ENCODE assay signal across 9 mouse cellular contexts in genomic region chr4:53263776-53264175, GRCm38 (mm10).
A peak's percentile ranks its signal among the peaks of the same experiment; 100 is the strongest.
DNase-seq lines count a peak whose midpoint lies in the region; ATAC-seq and TF ChIP-seq lines count a peak whose summit lies in the region.
"Had no signal": no experiment of that assay in that cellular context is flagged by ENCODE, and none has a peak within 500 bp of the region (broad histone marks: within the 10 kb centered on the region; RNA-seq: fewer than 3 reads in every experiment).

No protein-coding gene starts in this region.

- H3K9me3 ChIP-seq in liver, embryonic 11.5 days (ENCODE audit: control insufficient read depth, low read length): no peaks in the 10 kb centered on the region
- H3K9me3 ChIP-seq in forebrain, embryonic 14.5 days (replicated peaks; ENCODE audit: control insufficient read depth, low read length): no peaks in the 10 kb centered on the region
- H3K9me3 ChIP-seq in heart, embryonic 15.5 days (replicated peaks): no peaks in the 10 kb centered on the region
- no peaks in the 10 kb centered on the region for H3K9me3 ChIP-seq in kidney, postnatal 0 days (replicated peaks; ENCODE audit: low read length)
- no peaks in the 10 kb centered on the region for H3K9me3 ChIP-seq in limb, embryonic 15.5 days

- H3K36me3 ChIP-seq in liver, adult 2 months (ENCODE audit: control insufficient read depth, insufficient read depth, low read length): no peaks in the 10 kb centered on the region
- H3K36me3 ChIP-seq in liver, embryonic 11.5 days (ENCODE audit: control insufficient read depth, insufficient read depth, low read length): no peaks in the 10 kb centered on the region
- no peaks in the 10 kb centered on the region for H3K36me3 ChIP-seq in forebrain, embryonic 14.5 days (ENCODE audit: control insufficient read depth, insufficient read depth, low read length)
- no peaks in the 10 kb centered on the region for H3K36me3 ChIP-seq in heart, embryonic 15.5 days
- H3K36me3 ChIP-seq in kidney, postnatal 0 days (ENCODE audit: insufficient read depth, low read length): no peaks in the 10 kb centered on the region
- H3K36me3 ChIP-seq in limb, embryonic 15.5 days: no peaks in the 10 kb centered on the region

- H3K4me2 ChIP-seq in liver, embryonic 11.5 days: no peak overlapping the region
- H3K4me2 ChIP-seq in forebrain, embryonic 14.5 days (ENCODE audit: low read length): no peak overlapping the region
- H3K4me2 ChIP-seq in heart, embryonic 15.5 days: peak overlapping the region; percentile 32
- H3K4me2 ChIP-seq in kidney, postnatal 0 days (ENCODE audit: low read length): no peak overlapping the region
- peak overlapping the region; percentile 10; the same call in 1 of the 2 replicates for H3K4me2 ChIP-seq in limb, embryonic 15.5 days

- TF ChIP-seq POLR2A in liver, adult 2 months (IDR thresholded peaks at IDR 0.05; ENCODE audit: extremely low read depth, insufficient read depth, low read length): no peak

- no peaks in the 10 kb centered on the region for H3K79me2 ChIP-seq in liver, adult 2 months (ENCODE audit: control insufficient read depth, insufficient read depth, low read length)

- peak; percentile 75 for DNase-seq in liver, adult 2 months (ENCODE audit: extremely low read depth, low read depth, low spot score)
- no peak for DNase-seq in liver, embryonic 11.5 days (ENCODE audit: low spot score)
- DNase-seq in forebrain, embryonic 14.5 days (ENCODE audit: low spot score): peak; percentile 73
- peak; percentile 84 for DNase-seq in kidney, postnatal 0 days (ENCODE audit: low spot score)
- DNase-seq in ovary, postnatal 36 days (ENCODE audit: low spot score): peak; percentile 87
- peak; percentile 26 for DNase-seq in yolk sac, embryonic 10.5 days (ENCODE audit: low spot score)

- WGBS in liver, adult 2 months: 22% methylated on average over 13 of the region's 13 CpGs
- WGBS in liver, embryonic 11.5 days: 78% methylated on average over 13 of the region's 13 CpGs
- 46% methylated on average over 13 of the region's 13 CpGs for WGBS in forebrain, embryonic 14.5 days
- 16% methylated on average over 13 of the region's 13 CpGs for WGBS in heart, embryonic 15.5 days
- 44% methylated on average over 13 of the region's 13 CpGs for WGBS in kidney, postnatal 0 days
- WGBS in limb, embryonic 15.5 days: 29% methylated on average over 13 of the region's 13 CpGs

- TF ChIP-seq CTCF in liver, adult 2 months (IDR thresholded peaks at IDR 0.05; ENCODE audit: low read depth, low read length): peak; percentile 30; the same call in 1 of the 2 replicates
- peak; percentile 45; the same call in 1 of the 2 replicates for TF ChIP-seq CTCF in kidney, postnatal 0 days (IDR thresholded peaks at IDR 0.05; ENCODE audit: low read depth)

- no peaks in the 10 kb centered on the region for H3K27me3 ChIP-seq in liver, adult 2 months (ENCODE audit: control insufficient read depth, insufficient read depth, low read length)
- no peaks in the 10 kb centered on the region for H3K27me3 ChIP-seq in liver, embryonic 11.5 days (replicated peaks; ENCODE audit: control insufficient read depth, insufficient read depth, low read length)
- H3K27me3 ChIP-seq in forebrain, embryonic 14.5 days (replicated peaks; ENCODE audit: control insufficient read depth, insufficient read depth, low read length): no peaks in the 10 kb centered on the region
- H3K27me3 ChIP-seq in heart, embryonic 15.5 days: no peaks in the 10 kb centered on the region
- no peaks in the 10 kb centered on the region for H3K27me3 ChIP-seq in kidney, postnatal 0 days (ENCODE audit: insufficient read depth, low read length)
- no peaks in the 10 kb centered on the region for H3K27me3 ChIP-seq in limb, embryonic 15.5 days

- peaks cover 14% of the 10 kb centered on the region for H3K4me1 ChIP-seq in liver, adult 2 months (ENCODE audit: control insufficient read depth, insufficient read depth, low read length)
- H3K4me1 ChIP-seq in liver, embryonic 11.5 days (replicated peaks; ENCODE audit: control insufficient read depth, insufficient read depth, low read length): no peaks in the 10 kb centered on the region
- peaks cover 13% of the 10 kb centered on the region for H3K4me1 ChIP-seq in forebrain, embryonic 14.5 days (ENCODE audit: control insufficient read depth, insufficient read depth, low read length)
- peaks cover 19% of the 10 kb centered on the region for H3K4me1 ChIP-seq in heart, embryonic 15.5 days (replicated peaks)
- H3K4me1 ChIP-seq in kidney, postnatal 0 days (replicated peaks; ENCODE audit: insufficient read depth, low read length): no peaks in the 10 kb centered on the region; the same call in 1 of the 2 replicates
- peaks cover 14% of the 10 kb centered on the region for H3K4me1 ChIP-seq in limb, embryonic 15.5 days

- no peak for ATAC-seq in liver, embryonic 11.5 days (replicated peaks; ENCODE audit: low FRiP score)
- ATAC-seq in forebrain, embryonic 14.5 days: peak; percentile 95
- ATAC-seq in heart, embryonic 15.5 days (replicated peaks; ENCODE audit: insufficient number of reproducible peaks, insufficient read depth, low FRiP score, low read depth): peak; percentile 96
- peak; percentile 85 for ATAC-seq in kidney, postnatal 0 days (replicated peaks; ENCODE audit: low FRiP score, low read depth)
- ATAC-seq in limb, embryonic 15.5 days (ENCODE audit: insufficient number of reproducible peaks, low FRiP score, low TSS enrichment, low read depth): peak; percentile 53; the same call in 1 of the 2 replicates

- no peak overlapping the region for H3K27ac ChIP-seq in liver, adult 2 months (replicated peaks; ENCODE audit: insufficient read depth, low read depth, low read length)
- H3K27ac ChIP-seq in liver, embryonic 11.5 days (ENCODE audit: low read depth, low read length): no peak overlapping the region
- H3K27ac ChIP-seq in forebrain, embryonic 14.5 days (ENCODE audit: low read depth, low read length): peak overlapping the region; percentile 27; the same call in 1 of the 2 replicates
- peak overlapping the region; percentile 52 for H3K27ac ChIP-seq in heart, embryonic 15.5 days
- H3K27ac ChIP-seq in kidney, postnatal 0 days: no peak overlapping the region
- H3K27ac ChIP-seq in limb, embryonic 15.5 days: 0 out of 2 replicates have a peak overlapping the region, but pooled peaks have one; percentile 33

- no peak overlapping the region for H3K4me3 ChIP-seq in liver, adult 2 months (ENCODE audit: insufficient read depth, low read depth, low read length)
- H3K4me3 ChIP-seq in liver, embryonic 11.5 days (ENCODE audit: low read depth, low read length): no peak overlapping the region
- no peak overlapping the region for H3K4me3 ChIP-seq in forebrain, embryonic 14.5 days (ENCODE audit: low read depth, low read length)
- no peak overlapping the region for H3K4me3 ChIP-seq in heart, embryonic 15.5 days
- no peak overlapping the region for H3K4me3 ChIP-seq in kidney, postnatal 0 days (replicated peaks; ENCODE audit: low read depth, low read length)
- no peak overlapping the region for H3K4me3 ChIP-seq in limb, embryonic 15.5 days
- H3K4me3 ChIP-seq: erythroblast, embryonic 14.5 days had no signal

- H3K9ac ChIP-seq in liver, adult 2 months (ENCODE audit: low read depth, low read length): no peak overlapping the region
- H3K9ac ChIP-seq in liver, embryonic 11.5 days (ENCODE audit: low read depth, low read length): no peak overlapping the region
- H3K9ac ChIP-seq in forebrain, embryonic 14.5 days (ENCODE audit: low read length): peak overlapping the region; percentile 17; the same call in 1 of the 2 replicates
- 0 out of 2 replicates have a peak overlapping the region, but pooled peaks have one; percentile 1 for H3K9ac ChIP-seq in heart, embryonic 15.5 days
- H3K9ac ChIP-seq in kidney, postnatal 0 days (ENCODE audit: low read depth, low read length): no peak overlapping the region
- no peak overlapping the region for H3K9ac ChIP-seq in limb, embryonic 15.5 days

Comparison
In these comparisons a context has a peak if more than half of its experiments do, and no peak if none do; other contexts are left out.
1. H3K27ac ChIP-seq: peak in forebrain, embryonic 14.5 days (single experiment), heart, embryonic 15.5 days (single experiment) and limb, embryonic 15.5 days (single experiment); none in liver, adult 2 months (single experiment), liver, embryonic 11.5 days (single experiment) and kidney, postnatal 0 days (single experiment).
2. H3K9ac ChIP-seq: peak in forebrain, embryonic 14.5 days (single experiment) and heart, embryonic 15.5 days (single experiment); none in liver, adult 2 months (single experiment), liver, embryonic 11.5 days (single experiment), kidney, postnatal 0 days (single experiment) and limb, embryonic 15.5 days (single experiment).
3. H3K4me2 ChIP-seq: peak in heart, embryonic 15.5 days (single experiment) and limb, embryonic 15.5 days (single experiment); none in liver, embryonic 11.5 days (single experiment), forebrain, embryonic 14.5 days (single experiment) and kidney, postnatal 0 days (single experiment).